Mouse (Mus musculus): ENCODE results near the gene Trappc6a. TPM values are rescaled to one million over a fixed set of nuclear protein-coding genes. Genes with fewer than 3 reads are reported as not detected.

Gene Trappc6a
- polyA plus RNA-seq, 1 experiment from 2014 or later = 103 TPM

- H3K36me3 ChIP-seq = no peaks in the 10 kb centered on the region
- 61% methylated on average over 12 of the region's 12 CpGs for WGBS
- no peak overlapping the region for H3K4me2 ChIP-seq
- H3K27ac ChIP-seq = no peak overlapping the region
- peaks cover 54% of the 10 kb centered on the region for H3K27me3 ChIP-seq (replicated peaks)
- H3K4me3 ChIP-seq (replicated peaks) = no peak overlapping the region
- peaks cover 12% of the 10 kb centered on the region for H3K4me1 ChIP-seq
- no peak for ATAC-seq (ENCODE audit: insufficient read depth, low FRiP score, low read depth)
- no peak overlapping the region for H3K9ac ChIP-seq
- H3K9me3 ChIP-seq = no peaks in the 10 kb centered on the region
These were observed 39.9 kb upstream of the Trappc6a start for GRCm38 (mm10) chr7:19468279-19468678.

- Histone ChIP-seq H3K9me3 (no peaks in the 10 kb centered on the region), H3K4me2 (no peak overlapping the region), H3K9ac (no peak overlapping the region), H3K27me3 (replicated peaks) (peaks cover 57% of the 10 kb centered on the region), H3K36me3 (no peaks in the 10 kb centered on the region), H3K4me3 (replicated peaks) (no peak overlapping the region), H3K4me1 (peaks cover 12% of the 10 kb centered on the region), H3K27ac (no peak overlapping the region)
- WGBS = 21% methylated on average over 23 of the region's 23 CpGs
- no peak for ATAC-seq (ENCODE audit: insufficient read depth, low FRiP score, low read depth)
These were observed 38.8 kb upstream of the Trappc6a start for GRCm38 (mm10) chr7:19469404-19469803.

- H3K9ac ChIP-seq = no peak overlapping the region
- no peaks in the 10 kb centered on the region for H3K36me3 ChIP-seq
- H3K27me3 ChIP-seq (replicated peaks) = peaks cover 55% of the 10 kb centered on the region
- H3K4me2 ChIP-seq = no peak overlapping the region
- ATAC-seq (ENCODE audit: insufficient read depth, low FRiP score, low read depth) = no peak
- no peak overlapping the region for H3K4me3 ChIP-seq (replicated peaks)
- peaks cover 6% of the 10 kb centered on the region; the same call in 1 of the 2 replicates for H3K4me1 ChIP-seq
- no peak overlapping the region for H3K27ac ChIP-seq
- WGBS = 15% methylated on average over 14 of the region's 14 CpGs
- no peaks in the 10 kb centered on the region for H3K9me3 ChIP-seq
These were observed 37.9 kb upstream of the Trappc6a start for GRCm38 (mm10) chr7:19470308-19470707.

GRCm38 (mm10) chr7:19472403-19472802, 35.8 kb upstream of the Trappc6a start:
- H3K4me1 ChIP-seq = peaks cover 6% of the 10 kb centered on the region; the same call in 1 of the 2 replicates
- ATAC-seq (ENCODE audit: insufficient read depth, low FRiP score, low read depth) = no peak

GRCm38 (mm10) chr7:19473875-19474443, 34.2 kb upstream of the Trappc6a start:
- Histone ChIP-seq H3K36me3 (no peaks in the 10 kb centered on the region), H3K4me1 (peaks cover 6% of the 10 kb centered on the region; the same call in 1 of the 2 replicates), H3K9me3 (no peaks in the 10 kb centered on the region), H3K4me3 (replicated peaks) (peak overlapping the region; percentile 54), H3K27ac (peak overlapping the region; percentile 41; the same call in 1 of the 2 replicates), H3K27me3 (replicated peaks) (peaks cover 43% of the 10 kb centered on the region), H3K4me2 (peak overlapping the region; percentile 95), H3K9ac (peak overlapping the region; percentile 48; the same call in 1 of the 2 replicates)
- peak; percentile 83 for ATAC-seq (ENCODE audit: insufficient read depth, low FRiP score, low read depth)
- under 1% methylated on average over 82 of the region's 89 CpGs for WGBS

More at GRCm38 (mm10) chr7:19472403-19472802, 35.8 kb upstream of the Trappc6a start:
- H3K27ac ChIP-seq = no peak overlapping the region
- no peak overlapping the region for H3K4me2 ChIP-seq
- no peaks in the 10 kb centered on the region for H3K36me3 ChIP-seq
- no peaks in the 10 kb centered on the region for H3K9me3 ChIP-seq
- H3K4me3 ChIP-seq (replicated peaks) = no peak overlapping the region
- WGBS = 36% methylated on average over 4 of the region's 4 CpGs
- peaks cover 44% of the 10 kb centered on the region for H3K27me3 ChIP-seq (replicated peaks)
- no peak overlapping the region for H3K9ac ChIP-seq

GRCm38 (mm10) chr7:19477084-19477483, 31.1 kb upstream of the Trappc6a start:
- Histone ChIP-seq H3K4me2 (no peak overlapping the region), H3K9ac (no peak overlapping the region), H3K4me3 (replicated peaks) (no peak overlapping the region), H3K27me3 (replicated peaks) (peaks cover 17% of the 10 kb centered on the region), H3K4me1 (0 out of 2 replicates have a peak, but pooled peaks cover 2% of the 10 kb centered on the region), H3K27ac (no peak overlapping the region), H3K36me3 (no peaks in the 10 kb centered on the region), H3K9me3 (no peaks in the 10 kb centered on the region)
- no peak for ATAC-seq (ENCODE audit: insufficient read depth, low FRiP score, low read depth)
- 63% methylated on average over 2 of the region's 2 CpGs for WGBS

GRCm38 (mm10) chr7:19477624-19478384, 30.4 kb upstream of the Trappc6a start:
- Histone ChIP-seq H3K27me3 (replicated peaks) (peaks cover 10% of the 10 kb centered on the region), H3K4me1 (0 out of 2 replicates have a peak, but pooled peaks cover 2% of the 10 kb centered on the region), H3K9ac (no peak overlapping the region), H3K9me3 (no peaks in the 10 kb centered on the region), H3K36me3 (no peaks in the 10 kb centered on the region), H3K4me3 (replicated peaks) (no peak overlapping the region), H3K4me2 (no peak overlapping the region), H3K27ac (no peak overlapping the region)
- WGBS = 23% methylated on average over 14 of the region's 14 CpGs
- no peak for ATAC-seq (ENCODE audit: insufficient read depth, low FRiP score, low read depth)

GRCm38 (mm10) chr7:19483281-19483680, 24.9 kb upstream of the Trappc6a start:
- Histone ChIP-seq H3K36me3 (no peaks in the 10 kb centered on the region), H3K27me3 (replicated peaks) (peaks cover 10% of the 10 kb centered on the region), H3K4me3 (replicated peaks) (no peak overlapping the region), H3K4me1 (no peaks in the 10 kb centered on the region), H3K9me3 (no peaks in the 10 kb centered on the region), H3K9ac (no peak overlapping the region), H3K4me2 (no peak overlapping the region), H3K27ac (no peak overlapping the region)
- WGBS = 82% methylated on average over 8 of the region's 8 CpGs
- no peak for ATAC-seq (ENCODE audit: insufficient read depth, low FRiP score, low read depth)

- H3K9me3 ChIP-seq = no peaks in the 10 kb centered on the region
- no peak overlapping the region for H3K4me3 ChIP-seq (replicated peaks)
- H3K4me1 ChIP-seq = peaks cover 5% of the 10 kb centered on the region; the same call in 1 of the 2 replicates
- no peak overlapping the region for H3K27ac ChIP-seq
- ATAC-seq (ENCODE audit: insufficient read depth, low FRiP score, low read depth) = no peak
- no peaks in the 10 kb centered on the region for H3K36me3 ChIP-seq
- no peak overlapping the region for H3K4me2 ChIP-seq
- 85% methylated on average over 1 of the region's 1 CpGs for whole genome bisulfite sequencing
- H3K27me3 ChIP-seq (replicated peaks) = peaks cover 29% of the 10 kb centered on the region
- H3K9ac ChIP-seq = no peak overlapping the region
These were observed 22.7 kb upstream of the Trappc6a start for GRCm38 (mm10) chr7:19485488-19485887.

- peaks cover 6% of the 10 kb centered on the region for H3K4me1 ChIP-seq
- H3K27me3 ChIP-seq (replicated peaks) = peaks cover 39% of the 10 kb centered on the region
- 87% methylated on average over 7 of the region's 7 CpGs for WGBS
- no peak for ATAC-seq (ENCODE audit: insufficient read depth, low FRiP score, low read depth)
- H3K4me3 ChIP-seq (replicated peaks) = no peak overlapping the region
- H3K4me2 ChIP-seq = no peak overlapping the region
- H3K9me3 ChIP-seq = no peaks in the 10 kb centered on the region
- H3K27ac ChIP-seq = no peak overlapping the region
- H3K9ac ChIP-seq = no peak overlapping the region
- no peaks in the 10 kb centered on the region for H3K36me3 ChIP-seq
These were observed 21.6 kb upstream of the Trappc6a start for GRCm38 (mm10) chr7:19486549-19486948.

GRCm38 (mm10) chr7:19489525-19489924, 18.7 kb upstream of the Trappc6a start:
- peak overlapping the region; percentile 38 for H3K4me2 ChIP-seq

GRCm38 (mm10) chr7:19491731-19492130, 16.5 kb upstream of the Trappc6a start:
- H3K4me2 ChIP-seq = peak overlapping the region; percentile 50
- peak overlapping the region; percentile 25 for H3K4me3 ChIP-seq (replicated peaks)
- no peak overlapping the region for H3K9ac ChIP-seq
- no peak overlapping the region for H3K27ac ChIP-seq
- 3% methylated on average over 26 of the region's 26 CpGs for WGBS
- no peaks in the 10 kb centered on the region for H3K36me3 ChIP-seq
- H3K9me3 ChIP-seq = no peaks in the 10 kb centered on the region
- peaks cover 43% of the 10 kb centered on the region for H3K27me3 ChIP-seq (replicated peaks)
- H3K4me1 ChIP-seq = peaks cover 14% of the 10 kb centered on the region
- no peak; the same call in 1 of the 2 replicates for ATAC-seq (ENCODE audit: insufficient read depth, low FRiP score, low read depth)

More at GRCm38 (mm10) chr7:19489525-19489924, 18.7 kb upstream of the Trappc6a start:
- Histone ChIP-seq H3K27ac (no peak overlapping the region), H3K4me3 (replicated peaks) (peak overlapping the region; percentile 5; the same call in 1 of the 2 replicates), H3K27me3 (replicated peaks) (peaks cover 43% of the 10 kb centered on the region), H3K9ac (no peak overlapping the region), H3K9me3 (no peaks in the 10 kb centered on the region), H3K36me3 (no peaks in the 10 kb centered on the region), H3K4me1 (peaks cover 11% of the 10 kb centered on the region)
- WGBS = 16% methylated on average over 31 of the region's 31 CpGs
- no peak for ATAC-seq (ENCODE audit: insufficient read depth, low FRiP score, low read depth)
